Mouse (Mus musculus): ENCODE measurements around the gene Ttc28.

- TF ChIP-seq CTCF (IDR thresholded peaks at IDR 0.05; ENCODE audit: insufficient read depth, low read length) (no peak), POLR2A (IDR thresholded peaks at IDR 0.05; ENCODE audit: borderline replicate concordance, extremely low read depth, low read depth, low read length) (no peak)
Measured at GRCm38 (mm10) chr5:111022940-111023339, 143.3 kb downstream of the Ttc28 start.
